Mouse (Mus musculus) G1E (cell line): ENCODE data around the gene Dhx15.

Experiments
- CTCF ChIP-seq: IDR thresholded peaks from 2 replicates; pipeline ENCODE4 v1.5.1; 2012; ENCODE audit warnings: low read depth, low read length, inconsistent platforms, mixed read lengths
- POLR2AphosphoS5 ChIP-seq: IDR thresholded peaks from 2 replicates; pipeline ENCODE4 v1.6.1; 2012; ENCODE audit warnings: low read depth, low read length, inconsistent platforms; ENCODE audit not compliant: insufficient replicate concordance
- TAL1 ChIP-seq: conservative IDR thresholded peaks from 2 replicates; pipeline ENCODE4 v1.6.1; 2012; ENCODE audit warnings: low read depth, low read length, inconsistent platforms, mixed read lengths

DNA sequence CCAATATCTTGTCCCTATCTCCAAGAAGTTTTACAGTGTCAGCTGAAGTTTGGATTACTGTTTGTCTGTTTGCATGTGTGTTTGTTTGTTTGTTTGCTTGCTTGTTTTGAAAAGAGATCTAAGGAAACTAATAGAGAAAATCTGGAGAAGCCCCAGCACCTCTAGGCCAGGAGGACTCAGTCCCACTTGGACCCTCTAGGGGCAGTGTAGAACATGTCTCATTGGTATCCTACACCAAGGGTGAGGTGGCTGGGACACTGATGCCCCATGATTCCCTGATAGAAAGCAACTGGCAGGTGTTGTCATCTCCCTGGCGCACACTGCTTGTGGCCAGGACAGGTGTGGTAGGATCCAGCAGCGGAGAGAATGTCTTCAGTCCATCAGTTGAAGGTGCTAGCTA lies 70.5 kb downstream of the Dhx15 start:
- no peak for TF ChIP-seq CTCF
- no peak for TF ChIP-seq TAL1
- TF ChIP-seq POLR2AphosphoS5 = no peak
